10 mouse cellular contexts compared by ENCODE assay signal in genomic region chr10:64641576-64641975, GRCm38 (mm10).
A peak's percentile ranks its signal among the peaks of the same experiment; 100 is the strongest.
DNase-seq lines count a peak whose midpoint lies in the region; ATAC-seq lines count a peak whose summit lies in the region.
"Had no signal": no experiment of that assay in that cellular context is flagged by ENCODE, and none has a peak within 500 bp of the region (broad histone marks: within the 10 kb centered on the region; RNA-seq: fewer than 3 reads in every experiment).

No protein-coding gene starts in this region.

- 75% methylated on average over 8 of the region's 8 CpGs for WGBS in neural tube, embryonic 11.5 days

- no peak overlapping the region for H3K4me3 ChIP-seq in neural tube, embryonic 11.5 days (ENCODE audit: low read depth, low read length)
- H3K4me3 ChIP-seq: heart, embryonic 10.5 days had no signal

- H3K4me2 ChIP-seq in neural tube, embryonic 11.5 days (ENCODE audit: low read depth): no peak overlapping the region

- H3K9me3 ChIP-seq in neural tube, embryonic 11.5 days (ENCODE audit: control insufficient read depth, low read length): no peaks in the 10 kb centered on the region
- H3K9me3 ChIP-seq: heart, embryonic 10.5 days had no signal

- peak; percentile 11 to 15 for DNase-seq in cerebellum, postnatal 10 days
- no peak for DNase-seq in cerebellum, adult 11 months
- DNase-seq in neural tube, embryonic 11.5 days (ENCODE audit: low spot score): peak; percentile 31
- DNase-seq in neural tube, embryonic 10.5 days (ENCODE audit: extremely low spot score, low spot score): no peak
- peak; percentile 1 to 19 for DNase-seq in kidney, postnatal 36 days
- no peak for DNase-seq in adrenal gland, postnatal 10 days
- no peak for DNase-seq in thymus, postnatal 10 days (ENCODE audit: low spot score in 2 of 2)

- H3K27ac ChIP-seq in neural tube, embryonic 11.5 days (ENCODE audit: low read depth, low read length): no peak overlapping the region
- H3K27ac ChIP-seq: heart, embryonic 10.5 days; liver, embryonic 14.5 days had no signal

- no peaks in the 10 kb centered on the region for H3K36me3 ChIP-seq in neural tube, embryonic 11.5 days (ENCODE audit: control insufficient read depth, insufficient read depth, low read length)
- H3K36me3 ChIP-seq: heart, embryonic 10.5 days had no signal

- no peak; the same call in 1 of the 2 replicates for ATAC-seq in neural tube, embryonic 11.5 days (ENCODE audit: insufficient read depth, low FRiP score, low TSS enrichment)
- no peak for ATAC-seq in activated CD4-positive, CD25-positive, alpha-beta regulatory T cell, adult 4 months

- no peaks in the 10 kb centered on the region for H3K27me3 ChIP-seq in neural tube, embryonic 11.5 days (ENCODE audit: control insufficient read depth, insufficient read depth, low read length)

- no peak overlapping the region for H3K9ac ChIP-seq in neural tube, embryonic 11.5 days (ENCODE audit: low read length)
- H3K9ac ChIP-seq: liver, embryonic 14.5 days had no signal

- H3K4me1 ChIP-seq in neural tube, embryonic 11.5 days (ENCODE audit: control insufficient read depth, insufficient read depth, low read length): no peaks in the 10 kb centered on the region
- H3K4me1 ChIP-seq: heart, embryonic 10.5 days had no signal

Comparison
In these comparisons a context has a peak if more than half of its experiments do, and no peak if none do; other contexts are left out.
1. DNase-seq: peak in cerebellum, postnatal 10 days (2 of 2), neural tube, embryonic 11.5 days (single experiment) and kidney, postnatal 36 days (2 of 2); none in cerebellum, adult 11 months (single experiment), neural tube, embryonic 10.5 days (single experiment), adrenal gland, postnatal 10 days (single experiment) and thymus, postnatal 10 days (0 of 2).